Mouse (Mus musculus) liver, adult 2 months (tissue): ENCODE measurements around the gene Ccpg1os. TPM values are rescaled to one million over a fixed set of nuclear protein-coding genes. Genes with fewer than 3 reads are reported as not detected.
A peak's percentile ranks its signal among the peaks of the same experiment; 100 is the strongest.

Experiments used
- DNase-seq: peaks from one replicate; pipeline ENCODE4 v3.0.0-alpha.2; 2011; ENCODE audit warnings: low read depth, low spot score; ENCODE audit errors: extremely low read depth
- H3K27ac ChIP-seq: fragments of 200-500 bp; replicated peaks from 2 replicates; pipeline ENCODE4 v1.5.1; 2012; ENCODE audit warnings: low read depth, mild to moderate bottlenecking, control low read depth, inconsistent platforms, low read length; ENCODE audit not compliant: insufficient read depth
- H3K27me3 ChIP-seq: fragments of 200-500 bp; 2 replicates; pipeline ENCODE4 v1.6.1; 2012; ENCODE audit warnings: mild to moderate bottlenecking, moderate library complexity, low read length, inconsistent platforms; ENCODE audit not compliant: control insufficient read depth, insufficient read depth
- H3K36me3 ChIP-seq: fragments of 200-500 bp; 2 replicates; pipeline ENCODE4 v1.6.1; 2012; ENCODE audit warnings: low read length, inconsistent platforms; ENCODE audit not compliant: control insufficient read depth, insufficient read depth
- H3K4me1 ChIP-seq: fragments of 200-500 bp; 2 replicates; pipeline ENCODE4 v1.6.1; 2011; ENCODE audit warnings: low read length; ENCODE audit not compliant: control insufficient read depth, insufficient read depth
- H3K4me3 ChIP-seq: fragments of 200-500 bp; 2 replicates; pipeline ENCODE4 v1.5.1; 2011; ENCODE audit warnings: low read depth, mild to moderate bottlenecking, control low read depth, low read length, moderate library complexity; ENCODE audit not compliant: insufficient read depth
- H3K79me2 ChIP-seq: fragments of 200-500 bp; 2 replicates; pipeline ENCODE4 v1.6.1; 2012; ENCODE audit warnings: inconsistent platforms, mild to moderate bottlenecking, low read length, moderate library complexity; ENCODE audit not compliant: control insufficient read depth, insufficient read depth
- H3K9ac ChIP-seq: fragments of 200-500 bp; 2 replicates; pipeline ENCODE4 v1.6.1; 2012; ENCODE audit warnings: low read depth, mild to moderate bottlenecking, control low read depth, inconsistent platforms, low read length
- CTCF ChIP-seq: fragments of 200-500 bp; IDR thresholded peaks from 2 replicates; pipeline ENCODE4 v1.5.1; 2011; ENCODE audit warnings: low read depth, low read length, control low read depth
- POLR2A ChIP-seq: fragments of 200-500 bp; IDR thresholded peaks from 2 replicates; pipeline ENCODE4 v1.6.1; 2011; ENCODE audit warnings: low read length, control low read depth; ENCODE audit not compliant: insufficient read depth; ENCODE audit errors: extremely low read depth
- WGBS: fragments of 180-500 bp; shearing (Covaris S2); methylation state at CpG from one replicate; pipeline ENCODE4 v1.1.7; 2018; 5-methylcytosine and 5-hydroxymethylcytosine counted together
- polyA plus RNA-seq: library from polyadenylated mRNA; depleted of rRNA; stranded (reverse); fragments of >200 nt; gene quantifications from 2 replicates; pipeline ENCODE4 v1.2.3, GENCODE M21; 2012
- total RNA-seq: library from RNA; depleted of rRNA; stranded (reverse); fragments of >200 nt; gene quantifications from 2 replicates; pipeline ENCODE4 v1.2.3, GENCODE M21; 2014

Gene Ccpg1os
- total and polyA plus RNA-seq, 2 experiments: 9.4 to 15.8 TPM

- no peak overlapping the region for H3K9ac ChIP-seq
- DNase-seq: no peak
- no peaks in the 10 kb centered on the region for H3K36me3 ChIP-seq
- no peaks in the 10 kb centered on the region for H3K79me2 ChIP-seq
- no peaks in the 10 kb centered on the region for H3K27me3 ChIP-seq
- no peak overlapping the region for H3K27ac ChIP-seq
- 79% methylated on average over 7 of the region's 7 CpGs for WGBS
- no peak overlapping the region for H3K4me3 ChIP-seq
- TF ChIP-seq CTCF (no peak), POLR2A (no peak)
- H3K4me1 ChIP-seq: no peaks in the 10 kb centered on the region
These were observed 35.6 kb downstream of the Ccpg1os start for GRCm38 (mm10) chr9:72949572-72949971.

- Histone ChIP-seq H3K9ac (no peak overlapping the region), H3K27ac (no peak overlapping the region), H3K4me3 (no peak overlapping the region), H3K4me1 (no peaks in the 10 kb centered on the region), H3K36me3 (no peaks in the 10 kb centered on the region), H3K27me3 (no peaks in the 10 kb centered on the region), H3K79me2 (no peaks in the 10 kb centered on the region)
- WGBS: 93% methylated on average over 1 of the region's 1 CpGs
- TF ChIP-seq POLR2A (no peak), CTCF (no peak)
- no peak for DNase-seq
These were observed 38.2 kb downstream of the Ccpg1os start for GRCm38 (mm10) chr9:72947010-72947409.

GRCm38 (mm10) chr9:72944286-72944685 is 40.9 kb downstream of the Ccpg1os start:
- TF ChIP-seq CTCF: no peak
- Histone ChIP-seq H3K9ac (no peak overlapping the region), H3K4me1 (no peaks in the 10 kb centered on the region), H3K79me2 (no peaks in the 10 kb centered on the region), H3K27me3 (no peaks in the 10 kb centered on the region), H3K36me3 (no peaks in the 10 kb centered on the region), H3K4me3 (no peak overlapping the region), H3K27ac (no peak overlapping the region)
- no peak for DNase-seq
- WGBS: 93% methylated on average over 13 of the region's 13 CpGs

- Histone ChIP-seq H3K27me3 (no peaks in the 10 kb centered on the region), H3K79me2 (no peaks in the 10 kb centered on the region), H3K9ac (no peak overlapping the region), H3K27ac (no peak overlapping the region), H3K4me1 (no peaks in the 10 kb centered on the region), H3K36me3 (no peaks in the 10 kb centered on the region), H3K4me3 (no peak overlapping the region)
- 72% methylated on average over 3 of the region's 3 CpGs for WGBS
- peak; percentile 27; the same call in 1 of the 2 replicates for TF ChIP-seq CTCF
- TF ChIP-seq POLR2A: no peak
- DNase-seq: no peak
These were observed 41.8 kb downstream of the Ccpg1os start for GRCm38 (mm10) chr9:72943424-72943823.

DNA sequence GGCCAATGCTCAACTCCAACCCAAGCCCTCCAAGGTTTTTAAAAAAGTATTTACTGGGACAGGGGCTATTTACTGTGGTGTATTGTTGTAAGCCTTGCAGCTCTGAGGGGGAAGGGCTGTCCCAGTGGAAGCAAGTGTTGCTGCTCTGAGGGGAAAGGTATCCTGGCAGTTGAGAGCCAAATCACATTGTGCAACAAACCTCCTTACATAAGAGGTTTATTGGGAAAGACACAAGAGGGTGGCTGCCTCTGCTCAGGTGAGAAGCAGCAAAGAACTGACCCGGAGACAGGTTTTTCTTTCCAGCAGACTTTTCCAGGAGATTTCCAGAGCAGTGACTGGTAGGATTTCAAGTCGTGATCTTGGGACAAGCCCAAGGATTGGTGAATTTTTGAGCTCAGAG is 48.9 kb downstream of the Ccpg1os start:
- Histone ChIP-seq H3K27me3 (no peaks in the 10 kb centered on the region), H3K79me2 (no peaks in the 10 kb centered on the region), H3K36me3 (no peaks in the 10 kb centered on the region), H3K4me1 (no peaks in the 10 kb centered on the region), H3K27ac (no peak overlapping the region), H3K4me3 (no peak overlapping the region), H3K9ac (no peak overlapping the region)
- DNase-seq: peak; percentile 83
- 26% methylated on average over 2 of the region's 2 CpGs for WGBS
- TF ChIP-seq POLR2A (no peak), CTCF (no peak)

DNA sequence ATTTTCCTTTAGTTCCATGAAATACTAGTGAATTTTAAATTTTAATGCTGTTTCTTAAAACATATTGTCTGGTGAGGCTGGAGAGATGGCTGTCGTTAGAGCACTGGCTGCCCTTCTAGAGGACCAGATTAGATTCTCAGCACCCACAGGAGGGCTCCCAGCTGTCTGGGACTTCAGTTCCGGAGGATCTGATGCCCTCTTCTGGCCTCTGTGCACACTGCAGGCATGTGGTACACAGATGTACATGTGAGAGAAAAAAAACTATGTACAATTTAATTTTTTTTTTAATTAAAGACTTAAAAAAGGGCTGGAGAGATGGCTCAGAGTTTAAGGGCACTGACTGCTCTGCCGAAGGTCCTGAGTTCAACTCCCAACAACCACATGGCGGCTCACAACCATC is 49.9 kb downstream of the Ccpg1os start:
- peak; percentile 21; the same call in 1 of the 2 replicates for TF ChIP-seq CTCF
- TF ChIP-seq POLR2A: no peak
- H3K27ac ChIP-seq: no peak overlapping the region
- 90% methylated on average over 4 of the region's 4 CpGs for WGBS
- H3K27me3 ChIP-seq: no peaks in the 10 kb centered on the region
- no peak for DNase-seq
- no peak overlapping the region for H3K4me3 ChIP-seq
- H3K79me2 ChIP-seq: no peaks in the 10 kb centered on the region
- H3K4me1 ChIP-seq: no peaks in the 10 kb centered on the region
- H3K36me3 ChIP-seq: no peaks in the 10 kb centered on the region
- no peak overlapping the region for H3K9ac ChIP-seq
